Mouse (Mus musculus): ENCODE measurements at regions not wholly inside any gene's neighbourhood (a gene's known extent, or its start where the extent isn't known, plus 50 kb on each side); places are given as distances from the start of the nearest gene placed in this dataset.
A peak's percentile ranks its signal among the peaks of the same experiment; 100 is the strongest.

DNA sequence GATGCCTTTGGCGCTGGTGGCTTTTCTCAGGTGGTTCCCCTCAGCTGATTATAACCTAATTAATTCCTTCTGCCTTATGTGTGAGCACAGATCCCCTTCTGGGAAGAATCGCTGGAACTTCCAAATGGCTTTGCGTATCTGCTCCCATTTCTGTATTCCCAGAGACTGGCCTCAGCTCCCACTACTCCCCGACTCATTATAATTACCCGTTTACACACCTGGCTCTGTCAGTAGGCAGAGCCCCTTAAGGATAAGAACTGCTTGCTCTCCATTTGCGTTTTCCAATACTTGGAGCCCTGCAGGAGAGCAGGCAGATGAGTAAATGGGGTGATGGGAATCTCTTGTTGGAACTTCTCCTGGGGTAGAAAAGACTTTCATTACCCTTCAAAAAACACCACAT, 108.1 kb upstream of the Arg1 start:
- ATAC-seq (replicated peaks; ENCODE audit: poor library complexity): no peak

- ATAC-seq (replicated peaks; ENCODE audit: poor library complexity): no peak
Observed at GRCm38 (mm10) chr10:25032625-25033024, 105.3 kb upstream of the Arg1 start.

GRCm38 (mm10) chr10:25029387-25029915, 102.2 kb upstream of the Arg1 start:
- no peak for ATAC-seq (replicated peaks; ENCODE audit: poor library complexity)

GRCm38 (mm10) chr10:25023601-25024157, 96.4 kb upstream of the Arg1 start:
- ATAC-seq (replicated peaks; ENCODE audit: poor library complexity): peak; percentile 34; the same call in 1 of the 2 replicates

DNA sequence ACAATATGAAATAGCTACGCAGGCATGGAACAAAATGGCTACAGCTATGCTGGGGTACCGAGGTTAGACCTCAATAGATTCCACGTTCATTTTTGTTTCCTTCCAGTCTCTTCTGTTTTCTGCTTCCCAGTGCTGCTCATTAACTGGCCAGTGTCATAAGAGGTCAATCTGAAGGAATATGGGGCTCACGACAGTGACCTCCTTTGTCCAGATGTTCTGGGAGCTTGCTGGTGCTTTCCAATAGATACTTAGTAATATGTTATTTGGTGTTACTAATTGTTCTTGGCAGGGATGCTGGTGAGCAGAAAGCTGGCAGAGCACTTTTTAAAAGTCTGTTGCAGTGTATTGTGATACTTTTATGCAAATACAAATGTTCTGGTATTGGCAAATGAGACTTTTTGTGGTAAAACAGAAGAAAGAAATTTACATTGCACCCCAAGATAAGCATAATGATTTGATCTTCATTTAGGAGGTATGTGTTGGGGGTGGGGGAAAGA, 95.8 kb upstream of the Arg1 start:
- no peak for ATAC-seq (replicated peaks; ENCODE audit: poor library complexity)

- no peak for ATAC-seq (replicated peaks; ENCODE audit: poor library complexity)
Observed at GRCm38 (mm10) chr10:25018946-25019345, 91.7 kb upstream of the Arg1 start.

DNA sequence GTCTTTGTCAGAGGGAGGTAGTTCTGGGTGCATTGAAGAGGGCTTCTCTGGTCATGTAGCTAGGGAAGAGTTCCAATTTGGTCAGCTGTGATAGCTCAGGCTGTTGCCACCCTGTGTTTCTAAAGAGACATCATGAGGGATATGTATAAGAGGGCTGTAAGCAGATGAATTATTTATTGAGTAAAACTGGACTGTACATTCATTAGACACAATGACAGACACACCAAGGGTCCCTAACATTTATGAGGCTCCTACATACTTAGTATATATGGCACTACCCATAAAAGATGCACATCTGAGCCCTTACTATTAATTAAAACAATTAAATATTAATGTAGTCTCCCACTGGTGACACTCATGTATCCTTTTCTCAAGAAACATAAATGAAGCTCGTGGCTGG, 90.6 kb upstream of the Arg1 start:
- no peak for ATAC-seq (replicated peaks; ENCODE audit: poor library complexity)

GRCm38 (mm10) chr10:25016110-25016509, 88.8 kb upstream of the Arg1 start:
- no peak for ATAC-seq (replicated peaks; ENCODE audit: poor library complexity)

DNA sequence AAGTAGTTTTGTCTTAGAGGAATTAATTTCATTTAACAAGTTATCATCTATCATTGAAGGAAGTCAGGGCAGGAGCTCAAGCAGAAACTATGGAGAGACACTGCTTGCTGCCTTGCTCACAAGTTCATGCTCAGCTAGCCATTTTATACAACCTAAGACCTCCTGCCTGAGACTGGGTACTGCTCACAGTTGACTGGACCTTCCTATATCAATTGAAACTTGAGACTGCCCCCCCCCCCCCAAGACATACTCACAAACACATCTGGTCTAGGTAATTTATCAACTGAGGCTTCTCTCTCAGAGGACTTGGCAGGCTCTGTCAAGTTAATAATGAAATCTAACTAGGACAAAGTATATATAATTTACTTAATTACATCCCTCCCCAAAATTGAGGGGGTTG, 84.8 kb upstream of the Arg1 start:
- no peak for ATAC-seq (replicated peaks; ENCODE audit: poor library complexity)

- no peak for ATAC-seq (replicated peaks; ENCODE audit: poor library complexity)
Observed at GRCm38 (mm10) chr10:25001299-25001698, 74.0 kb upstream of the Arg1 start.

- peak; percentile 89 for ATAC-seq (replicated peaks; ENCODE audit: poor library complexity)
Observed at GRCm38 (mm10) chr10:25000231-25001222, 73.2 kb upstream of the Arg1 start.

DNA sequence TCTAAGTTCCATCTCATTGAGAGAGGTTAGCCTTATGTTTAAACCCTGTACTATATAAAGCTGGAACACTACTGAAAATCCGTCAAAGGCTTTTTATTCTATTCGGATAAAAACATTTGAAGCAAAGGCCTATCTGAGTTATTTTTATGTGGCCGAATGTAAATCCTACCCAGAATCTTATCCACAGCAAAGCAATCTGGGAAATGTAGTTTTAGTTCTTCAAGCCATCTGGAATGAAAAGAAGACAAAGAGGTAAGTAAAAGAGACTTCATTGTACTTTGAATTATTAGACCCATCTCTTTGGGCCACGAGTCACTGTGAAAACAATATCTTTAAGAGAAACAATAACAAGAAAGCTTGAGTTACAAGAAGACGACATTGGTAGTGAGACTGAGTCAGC, 72.5 kb upstream of the Arg1 start:
- ATAC-seq (replicated peaks; ENCODE audit: poor library complexity): no peak

DNA sequence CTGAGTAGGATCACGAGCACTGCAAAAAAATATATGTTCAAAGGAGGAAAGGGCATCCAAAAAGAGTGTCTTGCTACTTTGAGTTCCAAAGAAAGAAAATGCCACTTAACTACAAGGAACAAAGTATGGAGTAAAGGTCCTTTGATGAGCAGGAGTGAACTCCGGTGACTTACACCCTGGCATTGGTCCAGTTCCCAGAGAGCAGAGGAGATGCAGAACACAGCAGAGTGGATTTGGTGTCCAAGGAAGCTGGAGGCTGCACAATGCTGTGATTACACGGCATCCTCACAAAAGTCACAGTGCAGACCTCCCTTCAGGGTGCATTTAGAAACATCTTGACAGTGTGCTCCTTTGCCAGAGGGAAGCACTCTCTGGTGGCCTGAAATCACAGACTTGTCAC, 70.4 kb upstream of the Arg1 start:
- no peak for ATAC-seq (replicated peaks; ENCODE audit: poor library complexity)

- no peak for ATAC-seq (replicated peaks; ENCODE audit: poor library complexity)
Observed at GRCm38 (mm10) chr10:24995751-24996150, 68.5 kb upstream of the Arg1 start.

GRCm38 (mm10) chr10:24989965-24990653, 62.8 kb upstream of the Arg1 start:
- no peak for ATAC-seq (replicated peaks; ENCODE audit: poor library complexity)

DNA sequence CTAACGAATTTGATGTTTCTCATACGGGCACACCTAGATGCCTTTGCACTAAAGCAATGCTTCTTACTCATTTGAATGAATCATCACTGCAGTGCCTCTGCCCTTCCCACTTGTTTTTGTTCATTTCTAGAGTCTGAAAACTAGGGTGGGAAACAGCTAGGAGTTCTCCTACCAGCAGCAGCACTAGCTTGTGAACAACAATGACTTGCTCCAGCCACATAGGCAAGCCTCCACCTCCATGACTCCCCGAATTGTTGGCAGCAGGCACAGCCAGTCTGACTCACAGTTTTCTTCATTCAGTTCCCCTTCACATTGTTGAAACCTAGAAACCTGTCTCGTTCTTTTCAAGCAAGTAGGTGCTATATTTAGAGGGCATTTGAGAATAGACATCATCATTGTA, 57.5 kb upstream of the Arg1 start:
- no peak for ATAC-seq (replicated peaks; ENCODE audit: poor library complexity)

- ATAC-seq (replicated peaks; ENCODE audit: poor library complexity): no peak
Observed at GRCm38 (mm10) chr10:24981763-24982162, 54.5 kb upstream of the Arg1 start.
